Mouse (Mus musculus) heart, adult 11 months (tissue): ENCODE measurements at regions not wholly inside any gene's neighbourhood (a gene's known extent, or its start where the extent isn't known, plus 50 kb on each side); places are given as distances from the start of the nearest gene placed in this dataset.

Experiments
- DNase-seq: peaks from one replicate; pipeline ENCODE4 v3.0.0; 2022

DNA sequence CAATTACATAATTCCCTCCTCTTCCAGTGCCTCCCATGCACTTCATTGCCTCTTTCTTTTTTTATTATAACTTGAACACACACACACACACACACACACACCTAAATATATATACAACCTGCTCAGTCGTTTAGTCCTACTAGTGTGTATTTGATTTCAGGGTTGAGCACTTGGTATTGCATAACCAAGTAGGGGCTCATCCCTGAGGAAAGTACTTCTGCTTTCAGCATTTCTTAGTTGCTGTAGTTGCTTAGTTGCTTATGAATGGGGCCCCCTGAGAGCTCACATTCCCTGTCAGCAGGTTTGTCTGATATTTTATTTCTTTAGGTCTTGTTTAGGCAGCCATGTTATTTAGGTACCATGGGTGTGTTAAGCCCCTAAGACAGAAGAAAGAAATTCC lies 271.3 kb upstream of the Cdyl start:
- no peak for DNase-seq

DNA sequence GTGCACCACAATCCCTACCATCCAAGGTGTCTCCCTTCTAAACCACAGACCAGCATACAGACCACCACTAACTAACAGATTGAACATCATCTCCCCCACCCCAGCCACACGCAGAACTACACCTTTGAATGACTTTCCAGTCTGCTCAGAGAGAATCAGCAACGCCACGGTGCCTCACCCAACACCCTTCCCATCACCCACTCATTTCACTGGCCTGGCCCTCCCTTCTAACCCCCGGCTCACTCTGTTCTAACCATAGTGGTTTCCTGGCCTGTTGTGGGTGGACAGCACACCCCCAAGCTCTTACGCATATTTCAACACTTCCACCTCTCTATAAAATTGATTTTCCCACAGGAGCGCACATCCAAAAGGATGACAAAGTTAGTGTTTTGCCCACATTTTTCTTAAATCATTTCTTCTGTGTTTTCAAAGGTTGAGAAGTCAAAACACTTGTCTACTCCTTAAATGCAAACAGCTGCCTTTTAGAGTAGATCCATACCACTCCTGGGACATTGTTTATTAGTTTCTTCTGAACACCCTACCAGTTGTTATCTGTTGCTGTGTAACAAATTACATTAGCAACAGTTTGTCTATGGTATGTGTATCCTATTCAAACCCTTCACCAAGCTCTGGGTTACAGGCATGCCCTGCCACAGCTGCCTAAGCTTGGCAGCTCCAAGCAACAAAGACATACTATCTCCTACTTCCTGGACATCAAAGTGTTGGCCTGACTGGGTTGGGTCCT lies 269.7 kb upstream of the Cdyl start:
- peak; percentile 59 for DNase-seq

DNA sequence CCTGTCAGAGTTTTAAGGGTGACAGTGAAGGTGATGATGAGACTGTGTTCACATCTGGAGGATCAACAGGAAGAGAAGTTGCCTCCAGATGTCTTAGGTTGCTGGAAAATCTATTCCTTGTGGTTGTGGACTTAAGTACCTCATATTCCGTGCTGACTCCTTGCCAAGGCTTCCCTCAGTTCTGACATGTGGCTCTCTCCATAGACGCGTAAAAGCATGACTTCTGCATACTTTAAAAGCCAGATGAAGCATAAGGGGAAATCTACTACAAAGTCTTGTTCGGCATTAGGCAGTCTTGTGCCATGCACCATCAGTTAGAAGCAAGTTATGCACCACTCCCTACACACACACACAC lies 269.1 kb upstream of the Cdyl start:
- peak; percentile 19 for DNase-seq

DNA sequence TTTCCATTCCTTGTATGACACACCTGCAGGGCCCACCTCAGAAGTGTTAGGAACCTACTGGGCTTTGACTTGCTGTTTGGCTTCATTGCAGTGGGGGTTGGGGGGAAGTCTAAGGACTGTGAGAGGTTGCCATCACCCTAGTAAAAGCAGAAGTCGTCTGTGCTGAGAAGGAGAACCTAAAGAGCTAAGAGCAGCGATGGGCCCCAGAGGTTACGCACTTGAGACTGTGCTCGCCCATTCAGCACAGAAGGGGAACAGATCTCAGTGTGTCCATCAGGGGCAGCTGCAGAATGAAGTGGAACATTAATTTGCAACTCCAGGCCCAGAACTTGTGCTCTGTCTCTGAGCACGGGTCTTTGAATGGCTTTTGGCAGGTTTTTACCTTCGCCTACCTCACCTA lies 267.5 kb upstream of the Cdyl start:
- DNase-seq = peak; percentile 37

DNA sequence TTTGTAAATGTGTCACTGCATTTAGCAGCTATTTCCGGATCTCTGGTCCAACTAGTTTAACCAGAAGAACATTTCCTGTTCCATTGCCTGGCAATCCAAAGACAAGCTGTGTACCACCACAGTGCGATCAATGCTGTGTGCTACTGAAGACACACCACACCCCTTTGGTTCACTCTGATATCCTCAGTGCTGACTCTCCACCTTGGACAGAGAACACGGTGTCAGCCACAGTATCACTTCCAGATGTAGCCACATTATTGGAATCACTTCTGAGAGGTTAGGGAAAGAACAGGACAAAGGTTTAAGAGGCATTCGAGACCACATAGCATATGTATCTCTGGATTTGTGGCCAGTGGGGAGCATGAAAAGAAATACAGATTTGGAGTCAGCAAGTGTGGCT lies 264.4 kb upstream of the Cdyl start:
- no peak for DNase-seq

DNA sequence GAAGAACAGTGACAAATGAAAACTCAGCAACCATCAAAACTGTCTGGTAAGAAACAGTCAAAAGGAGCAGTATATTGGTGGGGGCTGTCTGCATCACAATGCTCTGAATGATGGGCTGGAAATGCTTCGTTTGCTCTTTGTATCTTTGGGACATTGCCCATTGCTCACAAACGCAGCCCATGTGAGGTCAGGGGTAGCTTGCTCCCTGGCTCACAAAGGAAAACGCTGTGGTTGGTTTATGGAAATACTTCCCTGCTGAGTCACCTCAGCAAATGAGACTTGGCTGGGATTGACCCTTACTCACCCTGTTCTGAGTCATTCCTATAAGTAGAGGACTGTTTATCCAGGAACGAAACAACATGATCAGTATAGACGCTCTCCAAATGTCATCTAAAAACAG lies 264.0 kb upstream of the Cdyl start:
- peak; percentile 92 for DNase-seq

DNA sequence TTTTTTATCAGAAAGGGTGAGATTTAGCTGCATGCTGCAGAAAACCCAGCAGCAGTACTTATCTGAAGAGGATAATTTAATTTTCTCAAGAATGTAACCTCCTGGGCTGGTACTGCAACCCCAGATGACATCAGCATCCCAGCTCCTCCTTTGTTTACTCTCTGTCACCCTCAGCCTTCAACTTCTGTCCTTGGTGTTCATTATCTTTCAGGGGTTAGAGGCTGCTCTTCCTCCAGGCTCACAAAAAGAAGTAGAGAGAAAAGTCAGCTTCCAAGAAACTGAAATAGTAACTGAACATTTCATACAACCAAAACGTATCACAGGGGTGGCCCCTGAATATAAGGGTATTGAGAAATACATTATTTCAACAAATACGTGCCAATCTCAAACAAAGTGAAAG lies 262.5 kb upstream of the Cdyl start:
- DNase-seq = no peak

DNA sequence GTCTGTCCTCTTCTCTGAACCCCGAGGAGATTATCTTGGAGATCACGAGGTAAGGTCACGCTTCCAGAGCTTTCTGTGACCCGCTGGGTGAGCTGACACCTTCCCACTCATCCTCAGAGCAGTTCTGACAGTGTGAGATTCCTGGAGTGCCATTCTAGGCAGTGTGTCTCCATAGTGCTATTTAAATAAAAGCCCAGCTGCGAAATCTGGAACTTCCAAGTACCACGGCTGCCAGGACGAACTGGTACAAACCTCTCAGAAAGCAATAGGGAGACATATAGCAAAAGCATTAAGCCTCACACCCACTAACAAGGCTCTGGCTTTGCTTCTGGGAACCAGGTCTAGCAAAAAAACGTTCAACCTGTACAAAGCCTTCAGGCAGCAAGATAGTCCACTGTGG lies 261.4 kb upstream of the Cdyl start:
- DNase-seq = peak; percentile 83

DNA sequence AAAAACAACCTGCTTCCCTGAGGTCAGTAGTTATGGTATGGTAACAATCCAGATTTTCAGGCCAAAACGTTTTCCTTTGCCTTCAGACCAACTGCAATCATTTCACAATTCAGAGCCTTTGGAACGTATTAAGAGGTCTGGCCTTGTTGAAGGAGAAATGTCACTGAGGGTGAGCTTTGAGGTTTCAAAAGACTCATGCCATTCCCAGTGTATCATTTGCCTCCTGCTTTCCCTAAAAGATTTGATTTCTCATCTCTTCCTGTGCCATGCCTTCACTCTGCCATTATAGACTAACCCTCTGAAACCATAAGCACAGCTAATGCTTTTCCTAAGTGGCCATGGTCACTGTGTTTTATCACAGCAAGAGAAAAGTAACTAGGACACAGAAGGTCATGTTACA lies 256.8 kb upstream of the Cdyl start:
- DNase-seq = peak; percentile 3

DNA sequence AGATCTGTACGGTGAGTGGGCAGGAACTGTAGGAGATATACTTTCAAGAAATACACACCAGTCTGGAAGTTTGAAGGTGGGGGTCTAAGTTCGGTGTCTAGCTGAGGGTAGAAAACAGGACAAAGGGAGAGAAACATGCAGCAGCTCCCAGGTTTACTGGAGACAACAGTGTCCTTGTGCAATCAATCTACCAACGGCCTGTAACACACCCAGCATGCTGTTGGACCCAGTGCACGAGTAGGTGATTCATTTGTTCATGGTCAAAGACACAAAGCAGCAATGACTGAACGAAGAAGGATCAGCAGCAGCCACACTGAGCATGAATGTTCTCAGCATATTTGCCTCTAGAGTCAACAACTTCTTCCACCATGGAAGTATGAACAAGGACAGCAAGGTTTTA lies 255.2 kb upstream of the Cdyl start:
- DNase-seq = peak; percentile 55

DNA sequence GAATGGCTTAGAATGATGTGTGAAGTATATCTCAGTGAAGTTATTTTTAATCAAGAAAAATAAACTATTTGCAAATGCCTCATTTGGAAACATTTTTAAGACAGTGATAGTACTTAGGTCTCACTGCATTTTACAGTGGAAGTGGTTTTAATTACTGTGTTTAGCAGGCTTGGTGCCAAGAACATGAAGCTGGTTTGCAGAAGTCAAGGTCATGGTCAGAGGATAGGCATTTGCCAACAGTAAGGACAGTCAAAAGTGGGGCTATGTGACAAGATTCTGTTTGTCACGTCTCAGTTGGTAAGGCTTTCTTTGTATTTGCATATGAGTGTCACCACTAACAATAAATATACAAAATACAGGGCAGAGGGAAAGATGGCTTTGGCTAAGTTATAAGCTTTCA lies 254.2 kb upstream of the Cdyl start:
- DNase-seq = no peak

DNA sequence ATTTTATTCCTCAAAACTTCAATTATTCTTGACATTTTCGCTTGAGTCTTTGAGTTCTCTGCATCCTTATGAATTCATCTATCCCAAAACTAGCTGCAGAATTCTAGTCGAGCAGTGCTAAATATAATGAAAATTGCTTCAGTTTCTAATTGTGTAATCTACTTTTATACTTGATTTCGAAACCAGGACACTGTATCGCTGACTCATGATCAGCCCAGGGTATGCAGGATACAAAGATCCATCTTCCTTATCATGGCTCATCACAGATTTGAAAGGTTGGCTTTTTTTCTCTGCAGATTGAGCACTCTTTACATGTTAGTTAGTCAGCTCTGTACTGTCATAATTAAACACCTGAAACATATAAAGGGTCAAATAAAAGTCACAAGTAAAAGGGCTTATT lies 242.1 kb upstream of the Cdyl start:
- no peak for DNase-seq

DNA sequence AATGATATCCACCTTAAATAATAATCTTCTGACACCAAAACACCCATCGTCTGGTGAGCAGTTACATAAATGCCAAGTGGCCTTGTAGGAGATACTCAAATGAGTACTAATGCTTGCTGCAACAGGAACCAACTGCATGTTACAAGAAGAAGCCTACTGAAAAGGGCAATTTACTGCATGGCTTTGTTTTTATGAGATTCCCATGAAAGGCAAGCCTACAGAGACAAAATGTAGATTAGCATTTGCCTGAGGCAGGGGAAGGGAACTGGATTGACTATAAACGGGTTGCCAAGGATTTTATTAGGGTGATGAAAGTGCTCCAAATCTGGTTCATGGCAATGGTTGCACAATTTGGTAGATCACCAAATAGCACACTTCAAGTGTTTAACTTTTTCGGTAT lies 239.6 kb upstream of the Cdyl start:
- no peak for DNase-seq

DNA sequence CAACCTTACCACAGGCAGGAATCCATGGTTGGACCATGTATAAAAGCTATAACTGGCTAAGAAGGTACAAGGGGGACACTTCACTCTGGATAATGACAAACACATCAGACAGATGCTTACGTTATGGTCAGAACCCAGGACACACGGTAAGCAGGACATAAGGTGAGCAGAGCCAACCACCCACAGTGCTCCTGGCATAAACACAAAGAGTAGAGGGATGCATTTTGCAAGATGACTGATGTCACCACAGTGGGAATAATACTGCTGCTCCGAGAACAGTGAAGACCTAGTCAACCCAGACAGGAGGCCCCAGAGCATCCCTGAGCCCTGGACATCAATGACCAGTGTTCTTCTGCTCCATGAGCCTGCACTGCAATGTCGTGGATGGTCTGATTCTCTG lies 233.6 kb upstream of the Cdyl start:
- DNase-seq = no peak

DNA sequence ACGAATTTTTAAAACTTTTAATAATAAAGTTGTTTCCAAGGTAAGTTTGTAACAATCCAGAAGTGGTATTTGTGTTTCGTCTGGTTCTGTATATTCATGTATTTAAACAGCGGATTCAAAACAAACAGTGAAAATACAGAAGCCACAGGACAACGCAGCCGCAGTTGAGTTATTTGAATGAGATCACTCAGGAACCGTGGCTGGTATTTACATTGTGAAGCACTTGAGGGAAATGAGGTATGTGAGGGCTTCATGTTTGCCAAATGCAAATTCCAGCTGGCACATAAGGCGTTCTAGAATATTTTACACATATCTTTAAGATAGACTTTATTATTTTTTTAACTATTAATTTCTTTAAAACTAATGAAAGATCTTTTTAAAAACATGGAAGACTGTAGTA lies 224.5 kb upstream of the Cdyl start:
- DNase-seq = no peak

DNA sequence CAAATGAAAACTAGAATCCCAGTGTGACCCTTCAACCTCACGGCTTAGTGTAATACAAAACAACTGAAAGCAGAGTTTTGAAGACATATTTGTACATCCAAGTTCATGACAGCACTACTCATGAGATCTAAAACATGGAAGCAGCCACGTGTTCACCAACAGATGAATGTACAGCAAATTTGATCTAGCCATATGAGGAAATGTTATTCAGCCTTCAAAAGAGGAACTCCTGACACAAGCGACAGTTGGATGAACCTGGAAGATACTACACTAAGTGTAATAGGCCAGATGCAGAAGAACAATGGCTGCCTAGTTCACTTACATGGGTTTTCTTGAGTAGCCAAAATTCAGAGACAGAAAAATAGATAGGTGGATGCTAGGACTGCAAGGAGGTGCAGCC lies 212.0 kb upstream of the Cdyl start:
- no peak for DNase-seq

DNA sequence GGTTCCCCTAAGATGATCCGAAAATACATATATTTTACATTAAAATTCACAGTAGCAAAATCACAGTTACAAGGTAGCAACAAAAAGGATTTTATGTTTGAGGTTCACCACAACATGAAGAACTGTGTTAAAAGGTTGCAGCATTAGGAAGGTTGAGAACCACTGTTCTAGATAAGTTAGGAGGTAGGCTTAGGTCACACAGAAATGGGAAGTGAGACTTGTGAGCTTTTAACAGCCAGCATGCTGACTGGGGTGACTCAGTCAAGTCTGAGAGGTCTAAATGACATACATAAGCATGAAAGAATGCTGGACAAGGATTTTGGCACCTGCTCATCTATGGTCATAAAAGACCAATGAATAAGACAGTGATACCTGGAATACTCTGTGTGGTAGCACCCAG lies 207.2 kb upstream of the Cdyl start:
- DNase-seq = no peak

DNA sequence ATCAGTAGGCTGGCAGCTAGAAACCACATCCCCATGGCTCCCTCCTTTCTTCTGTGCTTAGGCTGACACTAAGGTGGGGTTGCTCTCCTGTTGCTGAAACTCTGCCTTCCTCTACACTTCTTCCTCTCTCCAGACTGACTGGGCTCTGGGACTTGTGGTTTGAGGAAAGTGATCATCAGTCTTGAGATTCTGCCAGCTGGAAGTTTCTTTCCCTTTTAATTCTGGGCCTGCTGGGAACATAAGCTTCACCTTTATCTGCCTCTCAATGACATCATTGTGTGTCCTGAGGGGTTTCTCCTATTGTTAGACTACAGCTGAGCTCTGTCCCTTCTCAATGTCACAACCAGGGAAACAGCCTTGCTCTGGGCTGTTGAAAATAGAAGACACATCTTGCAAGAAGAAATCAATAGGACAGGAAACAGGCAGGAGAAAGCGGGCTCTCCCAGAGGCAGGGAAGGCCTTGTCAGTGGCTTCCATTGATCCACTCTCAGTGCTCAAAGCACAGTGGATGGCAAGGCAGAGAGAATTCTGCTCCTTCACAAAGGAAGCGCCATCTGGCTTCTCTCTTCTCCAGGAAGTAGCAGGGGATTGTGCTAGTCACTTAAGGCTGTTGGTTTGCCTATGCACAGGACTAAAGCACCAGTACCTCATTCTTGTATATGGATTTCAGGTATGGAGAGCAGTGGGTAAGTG lies 206.3 kb upstream of the Cdyl start:
- DNase-seq = no peak

DNA sequence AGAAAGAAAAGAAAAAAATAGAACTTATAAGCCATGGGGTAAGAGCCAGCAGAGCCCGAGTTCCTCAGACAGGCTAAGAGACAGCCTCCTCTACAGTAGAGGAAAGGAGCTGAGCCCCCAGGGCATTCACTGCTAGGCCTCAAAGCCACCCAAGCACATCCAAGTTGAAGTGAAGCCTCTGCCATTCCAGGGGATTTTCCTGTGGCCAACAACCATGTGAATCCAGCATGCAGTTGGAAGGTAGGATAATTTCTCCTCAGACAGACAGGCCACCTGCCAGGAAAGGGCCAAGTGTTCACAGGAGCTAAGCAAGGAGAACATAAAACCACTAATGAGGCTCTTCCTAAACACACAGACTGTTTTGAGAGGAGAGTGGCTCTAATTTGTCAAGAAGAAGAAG lies 199.6 kb upstream of the Cdyl start:
- DNase-seq = no peak

DNA sequence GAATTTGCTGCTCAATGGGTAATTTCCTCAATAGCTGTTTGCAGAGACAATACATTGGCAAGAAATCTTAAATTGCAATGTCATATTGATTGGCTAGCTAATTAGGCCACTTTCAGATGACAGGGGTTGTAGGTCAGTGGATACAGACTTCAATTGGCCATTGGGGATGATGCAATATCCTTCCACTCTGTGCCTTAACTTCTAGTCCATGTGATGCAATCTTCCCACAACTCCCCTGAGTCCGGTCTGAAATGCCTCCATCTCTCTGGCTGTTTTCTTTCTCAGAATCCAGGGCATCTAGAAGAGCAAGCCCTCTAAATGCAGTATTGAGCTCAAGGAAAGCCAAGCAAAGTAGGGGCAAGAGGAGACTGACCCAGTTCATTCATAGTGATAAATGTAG lies 196.4 kb upstream of the Cdyl start:
- DNase-seq = peak; percentile 96

DNA sequence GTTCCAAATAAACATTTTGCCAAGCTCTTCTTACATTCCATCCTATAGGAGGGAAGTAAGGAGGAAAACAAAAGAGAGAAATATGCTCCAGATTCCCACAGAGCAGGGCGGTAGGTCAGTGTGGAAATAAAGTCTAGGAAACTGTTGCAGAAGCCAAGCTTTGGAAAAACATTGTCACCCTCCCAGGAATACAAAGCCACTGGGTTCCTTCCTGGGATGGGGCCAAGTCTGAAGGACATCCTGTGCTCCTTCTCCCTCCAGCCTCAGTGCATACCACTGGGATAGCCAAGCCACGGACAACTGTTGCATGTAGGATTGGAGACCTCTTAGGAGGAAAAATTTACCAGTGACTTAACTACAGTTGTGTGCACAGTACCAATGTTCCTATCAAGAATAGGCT lies 195.8 kb upstream of the Cdyl start:
- DNase-seq = peak; percentile 94

DNA sequence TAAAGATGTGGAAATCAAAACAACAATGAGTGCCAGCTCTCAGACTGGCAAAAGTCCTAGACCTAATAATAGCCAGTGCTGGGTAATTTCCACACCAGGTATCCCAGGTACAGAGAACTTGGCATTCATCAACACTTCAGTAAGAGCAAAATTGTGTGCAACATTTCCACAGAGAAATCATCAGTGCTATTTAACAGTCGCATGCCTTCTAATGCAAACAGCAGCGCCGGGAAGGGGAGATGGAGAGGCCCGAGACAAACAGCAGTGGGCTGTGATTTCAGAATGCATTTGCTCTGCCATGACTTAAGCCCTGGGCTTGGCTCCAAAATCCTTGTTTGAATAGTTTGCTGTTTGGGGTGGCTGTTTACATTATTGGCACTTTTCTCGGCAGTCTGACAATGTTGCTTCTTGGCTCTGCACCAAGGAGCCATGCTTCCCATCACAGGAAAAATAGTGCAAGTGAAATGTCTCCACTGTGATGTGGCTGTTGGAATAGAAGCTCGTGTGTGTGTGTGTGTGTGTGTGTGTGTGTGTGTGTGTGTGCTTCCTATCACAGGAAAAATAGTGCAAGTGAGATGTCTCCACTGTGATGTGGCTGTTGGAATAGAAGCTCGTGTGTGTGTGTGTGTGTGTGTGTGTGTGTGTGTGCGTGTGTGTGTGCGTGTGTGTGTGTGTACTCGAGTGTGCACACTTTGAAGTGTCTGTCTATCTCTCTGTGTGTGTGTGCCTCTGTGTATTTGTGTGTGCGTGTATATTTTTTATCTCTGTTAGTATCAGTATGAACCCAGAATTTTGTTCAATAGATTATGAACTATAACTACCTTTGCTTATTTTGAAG lies 190.1 kb upstream of the Cdyl start:
- peak; percentile 77 for DNase-seq

DNA sequence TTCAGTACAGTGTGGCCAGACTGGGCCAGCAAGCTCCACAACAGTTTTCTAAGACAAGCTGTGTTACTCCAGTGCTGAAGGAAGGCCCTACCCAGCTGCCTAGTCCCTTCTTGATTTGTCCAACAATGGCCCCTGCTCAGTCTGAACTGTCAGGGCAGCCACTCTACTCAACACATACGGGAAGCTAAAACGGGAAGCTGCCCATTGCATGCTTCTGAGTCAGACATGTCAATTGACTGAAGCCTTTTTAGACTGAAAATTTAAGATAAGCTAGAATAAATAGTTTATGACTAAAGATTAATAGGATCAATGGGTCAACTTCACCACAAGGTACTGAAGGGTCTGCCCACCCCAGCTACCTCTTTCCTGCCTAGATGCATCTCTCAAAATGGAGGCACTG lies 181.4 kb upstream of the Cdyl start:
- DNase-seq = peak; percentile 72

DNA sequence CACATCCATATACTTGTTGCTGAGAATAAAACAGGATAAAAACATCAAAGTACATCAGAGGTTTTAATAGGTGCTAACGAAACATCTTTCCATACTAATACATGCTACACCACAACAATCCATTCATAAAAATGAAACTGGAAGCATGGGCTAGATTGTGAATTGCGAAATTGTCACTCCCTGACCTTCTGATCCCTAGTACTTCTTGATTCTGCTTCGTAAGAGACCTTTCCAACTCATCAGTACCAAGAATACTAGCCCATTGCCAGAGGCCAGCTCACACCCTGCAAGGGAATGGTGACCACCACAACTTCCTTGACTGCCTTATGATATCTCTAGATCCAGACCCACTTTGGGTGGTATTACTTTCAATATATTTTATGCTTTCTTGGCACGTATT lies 177.3 kb upstream of the Cdyl start:
- DNase-seq = no peak
